Mouse (Mus musculus) 3134 (cell line): ENCODE results near the gene Pyroxd2.
"Not testable (repeated sequence)": the region's sequence is repeated elsewhere in the genome, so short reads cannot be mapped to it uniquely, and the experiment has no call there.

Experiments used
- DNase-seq: peaks from one replicate; pipeline ENCODE4 v3.0.0-alpha.2; 2011; ENCODE audit warnings: low spot score; ENCODE audit not compliant: insufficient read length; ENCODE audit errors: extremely low read depth

Gene Pyroxd2

GRCm38 (mm10) chr19:42697336-42697735, 55.2 kb downstream of the Pyroxd2 start:
- DNase-seq = no peak

- DNase-seq = no peak
Observed at GRCm38 (mm10) chr19:42690256-42690655, 62.3 kb downstream of the Pyroxd2 start.

DNA sequence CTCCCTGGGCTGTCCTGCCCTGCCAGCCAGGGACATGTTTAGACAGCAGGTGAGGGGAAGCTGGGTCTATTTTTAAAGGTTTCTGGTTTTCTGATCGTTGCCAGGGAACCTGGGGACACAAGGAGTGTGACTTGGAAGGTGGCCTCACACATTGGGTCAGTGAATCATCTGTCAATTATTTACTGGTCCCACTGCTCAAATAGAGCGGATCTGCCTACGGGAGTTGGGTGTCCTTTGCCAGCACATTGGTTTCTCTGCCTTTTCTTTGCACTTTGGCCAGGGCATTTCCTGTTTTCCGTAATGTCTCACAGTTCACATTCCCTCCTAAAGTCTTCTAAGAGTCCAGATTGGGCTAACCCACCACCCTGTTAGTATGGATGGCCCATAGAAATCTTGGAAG, 62.8 kb downstream of the Pyroxd2 start:
- peak; percentile 41 for DNase-seq

DNA sequence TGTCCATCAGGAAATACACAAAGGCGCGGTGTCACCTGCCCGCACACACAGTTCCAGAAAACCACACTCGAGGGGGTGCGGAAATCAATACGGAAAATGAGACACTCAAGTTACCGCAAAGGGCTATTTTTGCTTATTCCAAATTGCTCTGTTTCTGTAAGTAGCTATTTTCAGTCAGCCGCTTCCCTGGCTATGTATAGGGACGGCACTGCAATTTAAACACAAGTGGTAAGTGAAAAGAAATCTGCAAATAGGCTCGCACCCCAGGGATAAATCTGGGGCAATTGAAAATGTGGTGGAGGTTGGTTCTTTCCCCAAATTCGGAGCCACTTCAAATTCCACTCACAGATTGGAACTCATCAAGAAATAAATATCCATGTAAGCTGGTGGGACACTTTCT, 63.3 kb downstream of the Pyroxd2 start:
- no peak for DNase-seq

DNA sequence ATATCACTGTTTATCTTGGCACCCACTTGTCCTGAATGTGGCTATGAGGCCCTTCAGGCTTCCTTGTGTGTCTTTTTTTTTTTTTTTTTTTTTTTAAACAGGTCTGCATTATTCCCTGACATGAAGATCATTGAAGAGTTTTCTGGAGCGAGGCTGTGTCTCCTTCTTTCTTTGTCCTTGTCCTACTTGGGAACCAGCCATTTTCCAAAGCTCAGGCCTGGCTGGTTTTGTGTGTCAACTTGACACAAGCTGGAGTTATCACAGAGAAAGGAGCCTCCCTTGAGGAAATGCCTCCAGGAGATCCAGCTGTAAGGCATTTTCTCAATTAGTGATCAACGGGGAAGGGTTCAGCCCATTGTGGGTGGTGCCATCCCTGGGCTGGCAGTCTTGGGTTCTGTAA, 69.8 kb downstream of the Pyroxd2 start:
- not testable (repeated sequence) for DNase-seq

GRCm38 (mm10) chr19:42678191-42678590, 74.4 kb downstream of the Pyroxd2 start:
- no peak for DNase-seq

GRCm38 (mm10) chr19:42677452-42677851, 75.1 kb downstream of the Pyroxd2 start:
- DNase-seq = no peak

DNA sequence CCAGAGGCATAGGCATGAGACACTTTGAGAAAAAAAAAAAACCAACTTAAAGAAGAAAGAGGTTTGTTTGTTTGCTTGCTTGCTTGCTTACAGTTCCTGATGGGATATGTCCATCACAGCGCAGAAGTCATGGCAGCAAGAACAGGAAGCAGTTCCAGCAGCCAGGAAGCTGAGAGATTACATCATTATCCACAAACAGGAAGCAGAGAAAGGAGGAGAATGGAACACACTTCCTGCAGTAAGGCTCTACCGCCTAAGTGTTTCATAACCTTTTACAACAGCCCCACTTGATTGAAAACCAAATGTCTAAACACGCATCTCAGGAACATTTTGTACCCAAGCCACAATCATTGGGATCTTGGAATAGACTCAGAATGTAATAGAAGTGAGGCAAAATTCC, 75.6 kb downstream of the Pyroxd2 start:
- DNase-seq = no peak
